Mouse (Mus musculus): ENCODE measurements around the gene Nsrp1. TPM values are rescaled to one million over a fixed set of nuclear protein-coding genes. Genes with fewer than 3 reads are reported as not detected.

Gene Nsrp1
- polyA plus RNA-seq, 1 experiment from 2014 or later = 75.1 TPM

DNA sequence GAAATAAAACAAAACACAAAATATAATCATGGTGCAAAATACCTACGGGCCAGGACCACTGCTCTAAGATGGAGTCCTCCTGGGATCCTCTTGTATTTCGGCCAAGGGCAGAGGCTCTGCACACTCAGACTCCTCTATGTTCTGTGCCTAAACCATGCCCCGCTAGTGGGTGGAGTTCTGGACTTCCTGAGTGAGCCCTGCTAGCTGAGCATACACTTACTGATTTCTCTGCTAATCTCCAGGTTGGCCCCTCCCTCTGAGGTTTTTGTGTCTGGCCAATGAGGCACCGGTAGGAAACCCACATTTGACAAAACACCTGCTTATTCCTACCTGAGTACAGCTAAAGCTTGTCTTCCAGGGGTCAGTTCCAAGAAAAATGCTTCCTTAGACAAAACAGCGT, 77.5 kb downstream of the Nsrp1 start:
- ATAC-seq (replicated peaks; ENCODE audit: low FRiP score) = no peak
- Histone ChIP-seq H3K4me1 (peaks cover 30% of the 10 kb centered on the region), H3K9ac (no peak overlapping the region), H3K9me3 (replicated peaks) (no peaks in the 10 kb centered on the region), H3K27ac (no peak overlapping the region), H3K27me3 (peaks cover 58% of the 10 kb centered on the region), H3K4me3 (replicated peaks) (no peak overlapping the region), H3K4me2 (no peak overlapping the region), H3K36me3 (no peaks in the 10 kb centered on the region)
- WGBS = 70% methylated on average over 5 of the region's 5 CpGs

DNA sequence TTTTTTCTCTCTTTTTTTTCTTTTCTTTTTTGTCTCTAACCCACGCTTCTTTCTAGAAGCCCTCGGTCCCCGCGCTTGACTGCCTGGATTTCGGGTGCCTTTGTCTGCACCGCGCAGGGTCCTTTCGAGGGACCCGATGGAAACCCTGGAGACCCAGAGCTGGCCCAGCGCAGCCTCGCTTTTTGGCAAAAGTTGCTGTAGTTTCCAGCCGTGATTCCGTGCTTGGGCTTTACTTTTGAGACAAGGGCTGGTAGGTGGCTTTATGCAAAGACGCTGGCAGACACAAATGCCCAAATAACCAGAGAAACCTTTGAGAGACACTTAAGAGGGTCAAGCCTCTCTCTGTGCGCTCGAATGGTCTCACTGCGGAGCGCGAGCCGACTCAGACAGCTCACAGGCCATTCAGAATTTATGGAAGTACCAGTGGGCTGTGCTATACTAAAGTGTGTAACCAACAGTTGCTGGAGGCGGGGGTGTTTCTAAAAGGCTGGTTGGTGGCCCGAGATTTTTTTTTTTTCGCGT, 79.5 kb downstream of the Nsrp1 start:
- Histone ChIP-seq H3K27ac (no peak overlapping the region), H3K4me1 (peaks cover 30% of the 10 kb centered on the region), H3K27me3 (peaks cover 60% of the 10 kb centered on the region), H3K9me3 (replicated peaks) (no peaks in the 10 kb centered on the region), H3K4me3 (replicated peaks) (peak overlapping the region; percentile 53), H3K36me3 (no peaks in the 10 kb centered on the region), H3K9ac (peak overlapping the region; percentile 21; the same call in 1 of the 2 replicates), H3K4me2 (peak overlapping the region; percentile 90)
- ATAC-seq (replicated peaks; ENCODE audit: low FRiP score) = no peak
- 5% methylated on average over 24 of the region's 24 CpGs for WGBS

DNA sequence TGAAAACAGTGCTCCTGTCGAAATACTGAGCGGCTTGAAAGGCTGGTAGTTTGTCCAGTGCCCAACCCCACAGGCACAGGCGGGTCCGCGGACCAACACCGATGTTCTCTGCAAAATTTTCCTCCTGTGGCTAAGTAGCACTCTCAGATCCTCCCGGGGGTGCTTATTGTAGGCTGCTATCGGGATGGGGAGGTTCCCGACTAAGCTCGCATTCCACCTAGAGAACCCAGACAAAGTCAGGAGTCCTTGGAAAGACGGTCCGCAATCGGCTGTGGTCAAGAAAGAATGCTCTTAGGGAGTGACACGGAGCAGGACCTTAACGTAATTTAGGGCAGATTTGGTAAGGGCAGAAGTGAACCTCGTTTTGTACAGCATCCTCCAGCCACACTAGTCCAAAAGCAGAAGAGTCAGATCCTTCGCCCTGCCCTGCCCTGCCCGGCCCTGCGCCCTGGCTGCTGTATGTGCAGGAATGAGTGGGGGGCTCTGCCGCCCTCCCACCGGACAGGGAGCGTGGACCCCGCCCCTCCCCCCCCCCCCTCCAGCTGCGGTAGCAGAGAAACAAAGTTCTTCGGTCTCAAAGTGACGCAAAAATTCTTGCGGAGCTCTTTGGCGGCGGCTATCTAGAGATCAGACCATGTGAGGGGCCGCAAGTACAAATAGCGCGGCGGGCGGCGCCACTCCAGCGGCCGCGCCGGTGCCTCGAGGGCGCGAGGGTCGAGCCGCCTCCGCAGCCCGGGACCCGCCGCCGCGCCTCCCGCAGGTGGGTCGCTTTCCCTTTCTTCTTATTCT, 80.1 kb downstream of the Nsrp1 start, which contains the start of gene Slc6a4:
Gene Slc6a4, plus strand, starts transcription at position 688 of the 789 bp plus-strand sequence.
- under 1% methylated on average over 51 of the region's 52 CpGs for WGBS
- peak within 1 kb of the TSS; percentile 53 for H3K4me3 ChIP-seq (replicated peaks)
- H3K9ac ChIP-seq = peak within 1 kb of the TSS; percentile 21; the same call in 1 of the 2 replicates
- peaks cover 60% of the 10 kb centered on the region for H3K27me3 ChIP-seq
- peaks cover 30% of the 10 kb centered on the region for H3K4me1 ChIP-seq
- no peaks in the 10 kb centered on the region for H3K36me3 ChIP-seq
- no peaks in the 10 kb centered on the region for H3K9me3 ChIP-seq (replicated peaks)
- peak within 1 kb of the TSS; percentile 90 for H3K4me2 ChIP-seq
- H3K27ac ChIP-seq = no peak within 1 kb of the TSS
- ATAC-seq (replicated peaks; ENCODE audit: low FRiP score) = no peak

DNA sequence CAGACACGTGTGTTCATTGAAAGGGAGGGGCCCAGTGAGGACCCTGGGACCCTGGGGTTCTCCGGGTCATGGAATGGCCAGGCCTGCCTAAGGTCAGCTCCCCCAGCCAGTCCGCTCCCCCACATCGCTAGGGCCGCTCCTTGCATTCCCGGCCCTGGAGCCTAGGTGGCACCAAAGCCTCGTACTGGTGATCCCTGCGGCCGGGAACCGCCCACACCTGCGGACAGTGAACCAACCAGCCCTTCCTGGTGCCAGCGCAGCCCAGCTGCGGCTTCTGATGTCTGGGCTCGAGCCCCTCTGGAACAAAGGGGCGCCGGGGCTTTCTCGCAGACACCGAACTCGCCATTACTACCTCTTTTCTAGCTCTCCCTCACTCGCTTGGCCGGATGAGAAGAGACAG, 80.9 kb downstream of the Nsrp1 start:
- H3K27me3 ChIP-seq = peaks cover 64% of the 10 kb centered on the region
- peaks cover 30% of the 10 kb centered on the region for H3K4me1 ChIP-seq
- H3K36me3 ChIP-seq = no peaks in the 10 kb centered on the region
- H3K4me2 ChIP-seq = peak overlapping the region; percentile 90
- peak; percentile 70; the same call in 1 of the 2 replicates for ATAC-seq (replicated peaks; ENCODE audit: low FRiP score)
- H3K9me3 ChIP-seq (replicated peaks) = no peaks in the 10 kb centered on the region
- under 1% methylated on average over 21 of the region's 21 CpGs for WGBS
- peak overlapping the region; percentile 53 for H3K4me3 ChIP-seq (replicated peaks)
- H3K27ac ChIP-seq = no peak overlapping the region
- H3K9ac ChIP-seq = no peak overlapping the region

DNA sequence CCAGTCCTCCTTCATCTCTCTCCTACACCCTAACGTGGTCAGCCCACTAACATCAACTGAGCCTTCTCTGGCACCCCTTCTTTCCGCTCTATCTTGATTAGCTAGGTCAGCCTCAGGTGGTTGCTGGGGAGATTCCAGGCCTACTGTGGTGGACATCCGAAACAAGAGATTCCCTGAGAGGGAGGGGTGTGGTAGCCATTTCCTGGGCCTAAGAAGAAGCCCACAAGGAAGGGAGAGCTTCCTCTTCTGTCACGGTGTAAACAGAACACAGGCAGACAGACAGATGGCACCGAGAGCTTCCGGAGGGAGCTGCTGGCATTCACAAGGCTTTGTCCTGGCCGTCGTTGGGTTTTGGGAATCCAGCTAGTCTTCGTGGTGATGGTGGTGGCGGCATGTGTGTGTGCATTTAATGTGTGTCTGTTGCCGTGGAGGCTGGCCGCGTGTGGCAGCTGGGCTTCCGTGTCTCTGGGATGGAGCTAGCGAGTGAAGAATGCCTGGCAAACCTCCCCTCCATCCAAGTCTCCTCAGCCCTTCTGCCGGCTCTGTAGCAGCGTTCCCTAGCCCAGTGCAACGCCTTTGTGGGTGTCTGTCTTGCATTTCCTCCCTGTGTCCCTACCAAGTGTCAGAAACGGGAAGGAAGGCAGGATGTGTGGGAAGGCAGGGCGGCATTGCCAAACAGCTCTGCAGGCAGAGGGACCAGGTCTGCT, 82.1 kb downstream of the Nsrp1 start:
- 62% methylated on average over 20 of the region's 20 CpGs for WGBS
- no peak for ATAC-seq (replicated peaks; ENCODE audit: low FRiP score)
- Histone ChIP-seq H3K9me3 (replicated peaks) (no peaks in the 10 kb centered on the region), H3K27me3 (peaks cover 56% of the 10 kb centered on the region), H3K27ac (no peak overlapping the region), H3K4me3 (replicated peaks) (no peak overlapping the region), H3K4me2 (peak overlapping the region; percentile 14), H3K9ac (no peak overlapping the region), H3K4me1 (peaks cover 30% of the 10 kb centered on the region), H3K36me3 (no peaks in the 10 kb centered on the region)

MicroRNAs within 50 kb of the gene (microRNA counts, 519-probe panel; counts per million panel counts)
- microRNA mmu-miR-423-3p = 2,981 counts per million, percentile 78 among the panel's probes with 10 or more counts
- 2,943 counts per million, percentile 76 among the panel's probes with 10 or more counts for microRNA mmu-miR-423-5p

Small RNAs within 50 kb of the gene (microRNA-seq; reads per million reads assigned to microRNA genes)
- 5,747 reads per million, percentile 93 among the genes with 10 or more reads in this experiment for gene Mir423

Other genes with a start within 250 kb of the Nsrp1 start
- 16.8 and 17.5 TPM in 2 replicates for gene Cpd, start 231.4 kb downstream of the Nsrp1 start, polyA plus RNA-seq (2015; fragmentation: Nextera tagmentation; extraction: Ambion mirVana)
- 1.7 and 2.8 TPM in 2 replicates for gene Tmigd1, start 176.3 kb downstream of the Nsrp1 start, polyA plus RNA-seq (2015; fragmentation: Nextera tagmentation; extraction: Ambion mirVana)
- 175 and 176 TPM in 2 replicates for gene Blmh, start 153.6 kb downstream of the Nsrp1 start, polyA plus RNA-seq (2015; fragmentation: Nextera tagmentation; extraction: Ambion mirVana)
- 1.6 and 2.1 TPM in 2 replicates for gene Slc6a4, start 79.8 kb downstream of the Nsrp1 start, polyA plus RNA-seq (2015; fragmentation: Nextera tagmentation; extraction: Ambion mirVana)
- 0.08 and 0.18 TPM in 2 replicates for gene Efcab5, start 110.5 kb upstream of the Nsrp1 start, polyA plus RNA-seq (2015; fragmentation: Nextera tagmentation; extraction: Ambion mirVana)
- 8.1 and 9.1 TPM in 2 replicates for gene Ssh2, start 137.9 kb upstream of the Nsrp1 start, polyA plus RNA-seq (2015; fragmentation: Nextera tagmentation; extraction: Ambion mirVana)